Mouse (Mus musculus): ENCODE results near the gene Foxj1. TPM values are rescaled to one million over a fixed set of nuclear protein-coding genes. Genes with fewer than 3 reads are reported as not detected.
"Not testable (repeated sequence)": the region's sequence is repeated elsewhere in the genome, so short reads cannot be mapped to it uniquely, and the experiment has no call there.

Foxj1 gene
- polyA plus RNA-seq (2014; fragmentation: Nextera tagmentation; extraction: Ambion mirVana), result 0.09 and 0.20 TPM in 2 replicates

DNA sequence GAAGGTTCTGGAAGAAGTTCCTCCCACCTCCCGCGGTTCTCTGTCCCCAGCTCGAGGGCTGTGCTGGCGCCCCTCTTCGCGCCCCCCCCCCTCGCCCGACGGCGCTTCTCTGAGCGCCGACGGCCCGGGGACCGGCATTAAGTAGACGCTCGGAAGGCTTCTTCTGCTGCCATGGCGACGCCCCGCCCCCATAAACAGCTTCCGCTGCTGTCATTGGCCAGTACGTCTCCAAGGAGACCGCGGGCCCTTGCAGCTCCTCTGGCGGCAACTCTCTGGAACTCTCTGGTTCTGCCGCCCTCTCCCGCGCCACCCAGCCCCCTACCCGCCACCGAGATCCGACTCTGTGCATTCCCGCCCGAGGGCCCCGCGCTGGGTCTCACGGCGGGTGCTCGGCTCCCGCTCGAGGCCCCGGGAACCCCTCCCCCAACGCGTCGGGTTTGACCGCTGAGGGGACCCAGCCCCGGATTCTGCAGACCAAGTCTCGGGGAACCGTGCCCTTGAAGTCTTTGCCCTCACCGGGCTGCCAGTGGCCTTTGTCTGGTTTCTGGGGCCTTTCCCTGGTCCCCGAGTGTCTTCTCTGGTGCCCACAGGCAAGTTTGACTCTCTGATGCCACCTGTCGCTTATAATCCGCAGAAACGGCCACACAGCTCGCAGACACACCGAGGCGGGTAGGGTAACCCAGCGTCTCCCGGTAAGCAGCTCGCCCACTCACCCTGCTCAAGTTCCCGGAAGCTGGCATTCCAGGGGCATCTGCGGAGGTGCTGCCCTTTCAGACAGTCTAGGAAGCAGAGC is at the start of gene Foxj1:
TSS of gene Foxj1 (minus strand) at position 156 of the 793 bp plus-strand sequence.
- H3K9ac ChIP-seq (ENCODE audit: low read length), result peak within 1 kb of the TSS; percentile 74
- under 1% methylated on average over 58 of the region's 61 CpGs for WGBS
- H3K4me2 ChIP-seq (ENCODE audit: low read depth, severe bottlenecking), result peak within 1 kb of the TSS; percentile 96
- DNase-seq (ENCODE audit: low spot score) (peak; percentile 99), ATAC-seq (ENCODE audit: insufficient number of reproducible peaks, low FRiP score, low TSS enrichment, low read depth) (peak; percentile 74)
- no peaks in the 10 kb centered on the region for H3K36me3 ChIP-seq (ENCODE audit: control insufficient read depth, insufficient read depth, low read length)
- H3K9me3 ChIP-seq (ENCODE audit: control insufficient read depth, low read length), result no peaks in the 10 kb centered on the region
- H3K4me1 ChIP-seq (ENCODE audit: control insufficient read depth, insufficient read depth, low read length), result peaks cover 20% of the 10 kb centered on the region
- peaks cover 23% of the 10 kb centered on the region for H3K27me3 ChIP-seq (ENCODE audit: control insufficient read depth, insufficient read depth, low read length)
- 0 out of 2 replicates have a peak within 1 kb of the TSS, but pooled peaks have one; percentile 30 for H3K27ac ChIP-seq (replicated peaks; ENCODE audit: low read depth, low read length)
- peak within 1 kb of the TSS; percentile 54 for H3K4me3 ChIP-seq (ENCODE audit: low read depth, low read length)

- 87% methylated on average over 11 of the region's 11 CpGs for WGBS
- H3K9me3 ChIP-seq (ENCODE audit: control insufficient read depth, low read length), result no peaks in the 10 kb centered on the region
- H3K9ac ChIP-seq (ENCODE audit: low read length), result no peak overlapping the region
- peaks cover 12% of the 10 kb centered on the region for H3K4me1 ChIP-seq (ENCODE audit: control insufficient read depth, insufficient read depth, low read length)
- H3K4me2 ChIP-seq (ENCODE audit: low read depth, severe bottlenecking), result no peak overlapping the region
- H3K27me3 ChIP-seq (ENCODE audit: control insufficient read depth, insufficient read depth, low read length), result no peaks in the 10 kb centered on the region
- H3K4me3 ChIP-seq (ENCODE audit: low read depth, low read length), result no peak overlapping the region
- H3K36me3 ChIP-seq (ENCODE audit: control insufficient read depth, insufficient read depth, low read length), result no peaks in the 10 kb centered on the region
- no peak overlapping the region for H3K27ac ChIP-seq (replicated peaks; ENCODE audit: low read depth, low read length)
- ATAC-seq (ENCODE audit: insufficient number of reproducible peaks, low FRiP score, low TSS enrichment, low read depth) (no peak), DNase-seq (ENCODE audit: low spot score) (no peak)
Observed at GRCm38 (mm10) chr11:116384171-116384570, 49.0 kb upstream of the Foxj1 start.

GRCm38 (mm10) chr11:116383070-116383469 is 47.9 kb upstream of the Foxj1 start:
- H3K4me1 ChIP-seq (ENCODE audit: control insufficient read depth, insufficient read depth, low read length), result peaks cover 12% of the 10 kb centered on the region
- not testable (repeated sequence) for H3K27me3 ChIP-seq (ENCODE audit: control insufficient read depth, insufficient read depth, low read length); H3K4me3 ChIP-seq (ENCODE audit: low read depth, low read length); H3K4me2 ChIP-seq (ENCODE audit: low read depth, severe bottlenecking); DNase-seq (ENCODE audit: low spot score); ATAC-seq (ENCODE audit: insufficient number of reproducible peaks, low FRiP score, low TSS enrichment, low read depth); H3K36me3 ChIP-seq (ENCODE audit: control insufficient read depth, insufficient read depth, low read length); H3K9me3 ChIP-seq (ENCODE audit: control insufficient read depth, low read length); H3K27ac ChIP-seq (replicated peaks; ENCODE audit: low read depth, low read length); H3K9ac ChIP-seq (ENCODE audit: low read length)
- WGBS, result 96% methylated on average over 5 of the region's 5 CpGs

GRCm38 (mm10) chr11:116380767-116381166 is 45.6 kb upstream of the Foxj1 start:
- H3K4me3 ChIP-seq (ENCODE audit: low read depth, low read length), result no peak overlapping the region
- ATAC-seq (ENCODE audit: insufficient number of reproducible peaks, low FRiP score, low TSS enrichment, low read depth), result no peak
- no peaks in the 10 kb centered on the region for H3K9me3 ChIP-seq (ENCODE audit: control insufficient read depth, low read length)
- DNase-seq (ENCODE audit: low spot score), result no peak
- 89% methylated on average over 7 of the region's 7 CpGs for WGBS
- H3K27me3 ChIP-seq (ENCODE audit: control insufficient read depth, insufficient read depth, low read length), result no peaks in the 10 kb centered on the region
- H3K9ac ChIP-seq (ENCODE audit: low read length), result no peak overlapping the region
- no peak overlapping the region for H3K27ac ChIP-seq (replicated peaks; ENCODE audit: low read depth, low read length)
- H3K4me1 ChIP-seq (ENCODE audit: control insufficient read depth, insufficient read depth, low read length), result no peaks in the 10 kb centered on the region
- H3K4me2 ChIP-seq (ENCODE audit: low read depth, severe bottlenecking), result no peak overlapping the region
- no peaks in the 10 kb centered on the region for H3K36me3 ChIP-seq (ENCODE audit: control insufficient read depth, insufficient read depth, low read length)

- Histone ChIP-seq H3K36me3 (ENCODE audit: control insufficient read depth, insufficient read depth, low read length) (no peaks in the 10 kb centered on the region), H3K4me3 (ENCODE audit: low read depth, low read length) (no peak overlapping the region), H3K9me3 (ENCODE audit: control insufficient read depth, low read length) (no peaks in the 10 kb centered on the region), H3K27ac (replicated peaks; ENCODE audit: low read depth, low read length) (no peak overlapping the region), H3K9ac (ENCODE audit: low read length) (no peak overlapping the region), H3K4me2 (ENCODE audit: low read depth, severe bottlenecking) (no peak overlapping the region), H3K4me1 (ENCODE audit: control insufficient read depth, insufficient read depth, low read length) (no peaks in the 10 kb centered on the region), H3K27me3 (ENCODE audit: control insufficient read depth, insufficient read depth, low read length) (no peaks in the 10 kb centered on the region)
- no peak for DNase-seq (ENCODE audit: low spot score)
- no peak for ATAC-seq (ENCODE audit: insufficient number of reproducible peaks, low FRiP score, low TSS enrichment, low read depth)
- whole genome bisulfite sequencing, result 88% methylated on average over 6 of the region's 6 CpGs
Observed at GRCm38 (mm10) chr11:116379530-116379929, 44.3 kb upstream of the Foxj1 start.

DNA sequence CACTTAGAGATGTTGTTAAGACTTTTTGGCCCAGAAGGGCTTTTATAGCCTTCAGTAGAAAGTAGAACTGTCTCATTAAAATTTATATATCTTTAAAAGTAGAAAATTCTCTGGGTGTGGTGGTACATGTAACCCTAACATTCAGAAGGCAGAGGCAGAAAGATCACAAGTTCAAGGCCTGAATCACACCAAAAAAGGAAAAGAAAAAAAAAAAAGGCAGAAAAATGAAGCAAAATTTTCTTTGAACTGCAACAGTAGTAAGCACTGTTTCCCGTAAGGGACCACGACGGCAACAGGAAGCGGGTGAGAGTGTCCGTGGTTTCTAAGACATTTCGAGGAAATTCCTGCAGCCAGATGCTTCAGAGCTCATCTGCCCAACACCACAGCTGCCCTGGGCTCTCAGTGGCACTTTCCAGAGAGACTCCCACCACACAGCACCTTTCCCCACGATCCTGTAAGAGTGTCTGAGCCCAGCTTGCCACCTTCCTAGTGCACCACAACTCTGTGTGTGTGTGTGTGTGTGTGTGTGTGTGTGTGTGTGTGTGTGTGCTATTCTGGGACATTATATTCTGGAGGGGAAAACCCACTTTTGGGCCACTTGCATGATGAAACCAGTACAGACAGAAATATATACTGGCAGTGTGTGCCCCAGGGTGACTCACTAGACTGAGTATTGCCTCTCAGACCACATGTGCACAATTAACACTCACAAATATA is 41.9 kb upstream of the Foxj1 start:
- WGBS, result 74% methylated on average over 7 of the region's 7 CpGs
- DNase-seq (ENCODE audit: low spot score) (no peak), ATAC-seq (ENCODE audit: insufficient number of reproducible peaks, low FRiP score, low TSS enrichment, low read depth) (no peak)
- Histone ChIP-seq H3K4me3 (ENCODE audit: low read depth, low read length) (no peak overlapping the region), H3K9me3 (ENCODE audit: control insufficient read depth, low read length) (no peaks in the 10 kb centered on the region), H3K4me1 (ENCODE audit: control insufficient read depth, insufficient read depth, low read length) (no peaks in the 10 kb centered on the region), H3K27ac (replicated peaks; ENCODE audit: low read depth, low read length) (no peak overlapping the region), H3K4me2 (ENCODE audit: low read depth, severe bottlenecking) (no peak overlapping the region), H3K27me3 (ENCODE audit: control insufficient read depth, insufficient read depth, low read length) (no peaks in the 10 kb centered on the region), H3K36me3 (ENCODE audit: control insufficient read depth, insufficient read depth, low read length) (no peaks in the 10 kb centered on the region), H3K9ac (ENCODE audit: low read length) (no peak overlapping the region)

DNA sequence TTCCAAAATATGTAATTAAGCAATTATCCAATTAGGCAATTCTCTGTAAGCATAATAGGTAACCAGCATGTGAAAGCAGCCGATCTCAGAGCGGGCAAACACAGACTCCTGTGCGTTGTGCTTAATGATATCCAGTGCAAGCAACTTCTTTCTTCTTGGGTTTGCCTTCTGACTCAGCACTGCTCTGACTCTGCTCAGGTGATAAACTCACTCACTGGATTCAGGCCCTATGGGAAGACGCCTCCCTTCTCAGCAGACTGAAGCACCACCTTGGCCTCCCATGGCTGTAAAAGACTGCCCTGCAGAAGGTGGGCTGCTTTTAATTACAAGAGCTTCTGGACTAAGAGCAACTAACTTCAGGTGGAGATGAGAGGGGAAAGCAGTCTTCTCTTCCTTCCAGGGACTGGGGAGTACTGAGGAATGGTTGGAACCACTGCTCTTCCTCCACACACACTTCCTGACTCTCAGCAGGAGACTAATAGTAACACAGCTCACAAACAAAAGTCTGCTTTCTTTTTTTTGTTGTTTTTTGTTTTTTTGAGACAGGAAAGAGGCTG is 36.8 kb upstream of the Foxj1 start:
- Histone ChIP-seq H3K4me1 (ENCODE audit: control insufficient read depth, insufficient read depth, low read length) (no peaks in the 10 kb centered on the region), H3K4me2 (ENCODE audit: low read depth, severe bottlenecking) (no peak overlapping the region), H3K4me3 (ENCODE audit: low read depth, low read length) (no peak overlapping the region), H3K27ac (replicated peaks; ENCODE audit: low read depth, low read length) (no peak overlapping the region), H3K36me3 (ENCODE audit: control insufficient read depth, insufficient read depth, low read length) (no peaks in the 10 kb centered on the region), H3K9me3 (ENCODE audit: control insufficient read depth, low read length) (no peaks in the 10 kb centered on the region), H3K9ac (ENCODE audit: low read length) (peak overlapping the region; percentile 5; the same call in 1 of the 2 replicates), H3K27me3 (ENCODE audit: control insufficient read depth, insufficient read depth, low read length) (no peaks in the 10 kb centered on the region)
- no peak for DNase-seq (ENCODE audit: low spot score)
- no peak for ATAC-seq (ENCODE audit: insufficient number of reproducible peaks, low FRiP score, low TSS enrichment, low read depth)
- WGBS, result 70% methylated on average over 4 of the region's 4 CpGs

DNA sequence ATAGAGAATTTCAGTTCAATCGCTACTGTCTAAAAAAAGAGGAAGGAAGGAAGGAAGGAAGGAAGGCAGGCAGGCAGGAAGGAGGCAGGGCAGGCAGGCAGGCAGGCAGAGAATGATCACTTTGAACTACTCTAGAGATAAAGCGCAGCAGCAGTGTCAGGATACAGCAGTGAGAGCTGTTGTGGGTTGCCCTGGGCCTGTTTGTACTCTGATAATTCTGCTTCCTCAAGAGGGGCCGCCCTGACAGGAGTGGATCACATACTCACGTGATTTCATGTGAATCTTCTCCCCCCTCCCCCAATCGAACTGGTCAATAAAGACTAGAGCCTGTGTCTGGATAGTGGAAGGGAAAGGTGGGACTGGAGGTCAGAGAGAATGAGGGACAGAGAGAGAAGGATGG is 34.4 kb upstream of the Foxj1 start:
- Histone ChIP-seq H3K27me3 (ENCODE audit: control insufficient read depth, insufficient read depth, low read length) (no peaks in the 10 kb centered on the region), H3K36me3 (ENCODE audit: control insufficient read depth, insufficient read depth, low read length) (no peaks in the 10 kb centered on the region), H3K9ac (ENCODE audit: low read length) (no peak overlapping the region), H3K9me3 (ENCODE audit: control insufficient read depth, low read length) (no peaks in the 10 kb centered on the region), H3K4me3 (ENCODE audit: low read depth, low read length) (no peak overlapping the region), H3K27ac (replicated peaks; ENCODE audit: low read depth, low read length) (no peak overlapping the region), H3K4me2 (ENCODE audit: low read depth, severe bottlenecking) (no peak overlapping the region), H3K4me1 (ENCODE audit: control insufficient read depth, insufficient read depth, low read length) (peaks cover 2% of the 10 kb centered on the region; the same call in 1 of the 2 replicates)
- no peak for ATAC-seq (ENCODE audit: insufficient number of reproducible peaks, low FRiP score, low TSS enrichment, low read depth)
- 63% methylated on average over 5 of the region's 5 CpGs for WGBS
- no peak for DNase-seq (ENCODE audit: low spot score)

Measured in limb, embryonic 11.5 days (tissue).